9 mouse cellular contexts compared by ENCODE assay signal in the genomic region with DNA sequence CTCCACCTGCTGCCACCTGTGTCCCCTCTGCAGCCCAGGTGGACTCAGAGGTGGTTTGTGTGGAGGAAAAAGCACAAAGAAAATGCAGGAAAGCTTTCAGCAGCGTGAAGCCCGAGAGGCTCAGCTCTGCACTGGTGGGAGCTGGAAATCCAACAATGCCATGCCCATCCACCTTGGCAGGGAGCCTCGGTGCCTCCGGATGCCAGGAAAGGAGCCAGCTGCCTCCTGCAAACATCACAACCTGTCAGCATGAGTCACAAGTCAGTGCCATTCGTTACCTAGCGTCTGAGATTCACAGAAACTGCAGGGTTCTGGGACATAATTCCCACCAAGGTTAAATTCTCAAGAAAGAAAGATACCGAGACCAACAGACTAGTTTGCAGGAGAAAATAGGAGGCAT.
A peak's percentile ranks its signal among the peaks of the same experiment; 100 is the strongest.
DNase-seq lines count a peak whose midpoint lies in the region; ATAC-seq and TF ChIP-seq lines count a peak whose summit lies in the region.
"Had no signal": no experiment of that assay in that cellular context is flagged by ENCODE, and none has a peak within 500 bp of the region (broad histone marks: within the 10 kb centered on the region; RNA-seq: fewer than 3 reads in every experiment).

No protein-coding gene starts in this region.

- peaks cover 6% of the 10 kb centered on the region; the same call in 1 of the 2 replicates for H3K4me1 ChIP-seq in heart, embryonic 11.5 days (ENCODE audit: control insufficient read depth, insufficient read depth, low read length)

- ATAC-seq in heart, embryonic 11.5 days (replicated peaks; ENCODE audit: insufficient number of reproducible peaks, low FRiP score, low TSS enrichment), result no peak
- peak; percentile 58 for ATAC-seq in Patski
- ATAC-seq: liver, embryonic 12.5 days had no signal

- no peak overlapping the region for H3K4me3 ChIP-seq in heart, embryonic 11.5 days (ENCODE audit: low read depth, low read length)
- H3K4me3 ChIP-seq: liver, embryonic 12.5 days had no signal

- CTCF ChIA-PET in Patski (lab: Charles Lee), result interaction anchor here (0.9 to 2.6 kb wide), 2 partner anchors 25 to 145 kb away, joined by 3 to 7 read pairs; no protein-coding TSS in a partner anchor

- 79% methylated on average over 7 of the region's 7 CpGs for WGBS in heart, embryonic 11.5 days (ENCODE audit: insufficient replicate concordance)

- peaks cover 9% of the 10 kb centered on the region for H3K27me3 ChIP-seq in heart, embryonic 11.5 days (ENCODE audit: control insufficient read depth, insufficient read depth, low read length)
- H3K27me3 ChIP-seq in Patski, result no peaks in the 10 kb centered on the region
- H3K27me3 ChIP-seq: liver, embryonic 12.5 days had no signal

- no peak overlapping the region for H3K9ac ChIP-seq in heart, embryonic 11.5 days (ENCODE audit: low read depth, low read length)
- H3K9ac ChIP-seq: liver, embryonic 12.5 days had no signal

- H3K36me3 ChIP-seq in heart, embryonic 11.5 days (ENCODE audit: control insufficient read depth, insufficient read depth, low read length), result no peaks in the 10 kb centered on the region

- no peak for TF ChIP-seq CTCF in Patski (IDR thresholded peaks at IDR 0.05)

- intact Hi-C loops in heart, postnatal 10 days (cut with DNase I), result no loop called here
- intact Hi-C loops in heart, postnatal 25 days (cut with DNase I), result loop anchor here (5.0 kb wide), 1 partner anchor 65 kb away; the partner anchor contains the start of gene St6galnac3

- in situ Hi-C loops in Patski (cut with MboI; ENCODE audit: low pct_unique_long_range_greater_than_20kb), result no loop called here

- DNase-seq in heart, postnatal 10 days, result peak; percentile 65 to 66
- peak; percentile 73 for DNase-seq in Patski (ENCODE audit: low read depth, low spot score)
- peak; percentile 89 for DNase-seq in cerebellum, adult 8-10 months
- DNase-seq in lung, postnatal 14 days, result peak; percentile 59
- no peak for DNase-seq in B cell, adult 2 months
- no peak for DNase-seq in thymus, postnatal 0 days (ENCODE audit: low spot score)
- DNase-seq in heart, postnatal 25 days (ENCODE audit: low spot score), result no peak

- no peak overlapping the region for H3K4me2 ChIP-seq in heart, embryonic 11.5 days
- H3K4me2 ChIP-seq: liver, embryonic 12.5 days had no signal

- no peak overlapping the region for H3K27ac ChIP-seq in heart, embryonic 11.5 days (ENCODE audit: low read depth, low read length)
- H3K27ac ChIP-seq: liver, embryonic 12.5 days had no signal

- POLR2A ChIA-PET in Patski (lab: Charles Lee), result interaction anchor here (1.0 to 1.1 kb wide), 2 partner anchors 40 to 63 kb away, joined by 3 read pairs; partner anchors contain the start of gene St6galnac3

- no peaks in the 10 kb centered on the region for H3K9me3 ChIP-seq in heart, embryonic 11.5 days (replicated peaks; ENCODE audit: control insufficient read depth, low read length)
- H3K9me3 ChIP-seq: liver, embryonic 12.5 days had no signal

Comparison
In these comparisons a context has a peak if more than half of its experiments do, and no peak if none do; other contexts are left out.
1. DNase-seq: peak in heart, postnatal 10 days (2 of 2), Patski (single experiment), cerebellum, adult 8-10 months (single experiment) and lung, postnatal 14 days (single experiment); none in B cell, adult 2 months (0 of 2), thymus, postnatal 0 days (single experiment) and heart, postnatal 25 days (single experiment).